Mouse (Mus musculus) heart, embryonic 16.5 days (tissue): ENCODE measurements around the gene Tmem41b. TPM values are rescaled to one million over a fixed set of nuclear protein-coding genes. Genes with fewer than 3 reads are reported as not detected.
"Not testable (repeated sequence)": the region's sequence is repeated elsewhere in the genome, so short reads cannot be mapped to it uniquely, and the experiment has no call there.

Experiments
- ATAC-seq: fragments of 200-750 bp; cut with Nextera tagmentation; replicated peaks from 2 replicates; pipeline ENCODE4 v1.8.0; 2017; ENCODE audit warnings: moderate number of reproducible peaks; ENCODE audit not compliant: insufficient read depth, low FRiP score; ENCODE audit errors: extremely low read depth
- H3K27ac ChIP-seq: fragments of 300-500 bp; sonication (generic); 2 replicates; pipeline ENCODE4 v1.5.1; 2014; ENCODE audit warnings: mild to moderate bottlenecking, low read length, control low read depth, moderate library complexity
- H3K27me3 ChIP-seq: fragments of 300-500 bp; sonication (generic); 2 replicates; pipeline ENCODE4 v1.6.1; 2014; ENCODE audit warnings: low read length, mixed read lengths; ENCODE audit not compliant: control insufficient read depth, insufficient read depth
- H3K36me3 ChIP-seq: fragments of 300-500 bp; sonication (generic); 2 replicates; pipeline ENCODE4 v1.6.1; 2014; ENCODE audit not compliant: control insufficient read depth, insufficient read depth
- H3K4me1 ChIP-seq: fragments of 300-500 bp; sonication (generic); 2 replicates; pipeline ENCODE4 v1.6.1; 2014; ENCODE audit warnings: low read length, mixed read lengths; ENCODE audit not compliant: control insufficient read depth, insufficient read depth
- H3K4me2 ChIP-seq: fragments of 300-500 bp; sonication (generic); 2 replicates; pipeline ENCODE4 v1.6.1; 2014; ENCODE audit warnings: low read depth, mild to moderate bottlenecking, control low read depth, low read length
- H3K4me3 ChIP-seq: fragments of 300-500 bp; sonication (generic); 2 replicates; pipeline ENCODE4 v1.5.1; 2014; ENCODE audit warnings: mild to moderate bottlenecking, control low read depth, low read length
- H3K9ac ChIP-seq: fragments of 300-500 bp; sonication (generic); 2 replicates; pipeline ENCODE4 v1.6.1; 2014; ENCODE audit warnings: low read length, control low read depth
- H3K9me3 ChIP-seq: fragments of 300-500 bp; sonication (generic); replicated peaks from 2 replicates; pipeline ENCODE4 v1.6.1; 2016; ENCODE audit warnings: low read length; ENCODE audit not compliant: control insufficient read depth
- WGBS: fragments of 180-500 bp; shearing (Covaris S2); extraction: QIAGEN DNeasy Blood & Tissue Kit; methylation state at CpG from one replicate; pipeline ENCODE4 v1.1.7; 2014; 5-methylcytosine and 5-hydroxymethylcytosine counted together
- polyA plus RNA-seq: library from polyadenylated mRNA; unstranded; fragments of >200 nt; fragmentation: Nextera tagmentation; extraction: Ambion mirVana; gene quantifications from 2 replicates; pipeline ENCODE4 v1.2.1, GENCODE M21; 2015

Tmem41b gene
- polyA plus RNA-seq: 44.0 and 50.6 TPM in 2 replicates

DNA sequence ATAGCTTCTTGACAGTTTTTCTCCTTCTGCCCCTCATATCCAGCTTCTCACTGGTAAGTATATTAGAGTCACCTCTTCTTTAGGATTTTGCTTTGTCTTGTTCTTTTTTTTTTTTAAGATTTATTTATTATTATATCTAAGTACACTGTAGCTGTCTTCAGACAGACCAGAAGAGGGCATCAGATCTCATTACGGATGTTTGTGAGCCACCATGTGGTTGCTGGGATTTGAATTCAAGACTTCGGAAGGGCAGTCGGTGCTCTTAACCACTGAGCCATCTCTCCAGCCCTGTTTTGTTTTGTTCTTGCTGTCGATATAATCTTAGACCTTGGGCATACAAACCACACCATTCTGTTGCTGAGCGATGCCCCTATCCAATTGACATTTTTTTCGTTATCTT lies at the start of gene Tmem41b:
Gene Tmem41b (minus strand): TSS at position 155 of the 400 bp plus-strand sequence.
- Histone ChIP-seq H3K4me2 (peak within 1 kb of the TSS; percentile 89), H3K9ac (peak within 1 kb of the TSS; percentile 81), H3K27ac (peak within 1 kb of the TSS; percentile 92), H3K4me3 (peak within 1 kb of the TSS; percentile 76)
- not testable (repeated sequence) for H3K36me3 ChIP-seq, ATAC-seq, H3K4me1 ChIP-seq, H3K9me3 ChIP-seq, H3K27me3 ChIP-seq
- WGBS: 36% methylated on average over 6 of the region's 6 CpGs

GRCm38 (mm10) chr7:110030342-110030741 lies 43.6 kb upstream of the Tmem41b start:
- Histone ChIP-seq H3K36me3 (peaks cover 19% of the 10 kb centered on the region), H3K9me3 (no peaks in the 10 kb centered on the region), H3K9ac (no peak overlapping the region), H3K4me1 (peaks cover 6% of the 10 kb centered on the region; the same call in 1 of the 2 replicates), H3K4me3 (no peak overlapping the region), H3K27me3 (no peaks in the 10 kb centered on the region), H3K27ac (no peak overlapping the region), H3K4me2 (no peak overlapping the region)
- ATAC-seq: no peak
- WGBS: 67% methylated on average over 3 of the region's 3 CpGs

DNA sequence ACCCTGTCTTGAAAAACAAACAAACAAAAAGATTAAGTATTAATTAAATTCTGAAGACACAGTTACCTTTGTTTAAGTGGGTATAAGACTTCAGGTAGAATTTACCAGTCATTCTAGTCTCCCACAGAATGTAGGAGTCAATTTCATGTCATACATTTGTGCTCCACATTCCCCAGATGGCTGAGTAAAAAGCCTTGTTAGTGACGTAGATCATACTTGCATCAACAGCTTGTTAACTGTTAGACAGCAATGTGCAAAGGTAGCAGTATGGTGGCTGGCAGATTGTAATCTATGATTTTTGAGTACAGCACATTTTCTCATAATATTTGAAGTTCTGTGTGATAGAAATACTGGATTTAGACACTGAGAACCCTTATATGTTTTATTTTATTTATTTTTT lies 42.1 kb upstream of the Tmem41b start:
- ATAC-seq: no peak

DNA sequence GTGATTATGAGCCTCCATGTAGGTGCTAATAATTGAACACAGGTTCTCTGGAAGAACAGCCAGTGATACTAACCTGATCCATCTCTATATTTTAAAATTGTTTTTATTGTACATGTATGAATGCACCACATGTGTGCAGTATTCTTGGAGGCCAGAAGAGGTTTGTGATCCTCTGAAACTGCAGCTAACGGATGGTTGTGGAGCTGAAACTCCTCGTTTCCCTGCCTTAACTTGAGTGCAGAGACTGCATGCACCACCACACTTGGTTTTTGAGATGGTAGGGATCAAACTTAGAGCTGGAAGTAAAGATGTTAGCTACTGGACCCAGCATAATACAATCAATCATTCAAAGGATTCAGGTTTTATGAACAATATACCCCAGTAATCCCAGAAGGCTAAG lies 39.9 kb upstream of the Tmem41b start:
- Histone ChIP-seq H3K27ac (no peak overlapping the region), H3K36me3 (peaks cover 16% of the 10 kb centered on the region), H3K4me3 (no peak overlapping the region), H3K4me2 (no peak overlapping the region), H3K9ac (no peak overlapping the region), H3K4me1 (no peaks in the 10 kb centered on the region), H3K9me3 (no peaks in the 10 kb centered on the region), H3K27me3 (no peaks in the 10 kb centered on the region)
- no peak for ATAC-seq
- 70% methylated on average over 2 of the region's 2 CpGs for WGBS

More for the DNA sequence above, 42.1 kb upstream of the Tmem41b start:
- H3K27me3 ChIP-seq: no peaks in the 10 kb centered on the region
- H3K4me2 ChIP-seq: no peak overlapping the region
- H3K27ac ChIP-seq: no peak overlapping the region
- H3K4me3 ChIP-seq: no peak overlapping the region
- no peaks in the 10 kb centered on the region for H3K4me1 ChIP-seq
- H3K36me3 ChIP-seq: peaks cover 24% of the 10 kb centered on the region
- H3K9me3 ChIP-seq: no peaks in the 10 kb centered on the region
- no peak overlapping the region for H3K9ac ChIP-seq
- 72% methylated on average over 1 of the region's 1 CpGs for WGBS

DNA sequence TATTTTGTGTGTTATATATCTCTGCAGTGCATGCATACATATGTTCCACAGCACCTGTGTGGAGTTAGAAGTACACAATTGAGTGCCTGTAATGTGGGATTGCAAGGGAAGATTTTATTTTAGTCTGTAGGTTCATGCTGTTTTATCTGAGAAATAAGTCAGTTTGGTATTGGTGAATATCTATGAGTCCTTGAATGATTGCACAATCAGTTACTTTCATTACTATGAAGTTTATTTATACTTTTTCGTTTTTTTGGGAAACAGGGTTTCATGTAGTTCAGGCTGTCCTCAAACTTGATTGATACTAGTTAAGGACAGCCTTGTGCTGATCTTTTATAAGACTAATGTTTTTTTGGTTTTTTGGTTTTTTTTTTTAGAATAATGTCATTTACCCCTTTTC lies 36.8 kb upstream of the Tmem41b start:
- WGBS: 94% methylated on average over 1 of the region's 1 CpGs
- no peak for ATAC-seq
- Histone ChIP-seq H3K36me3 (peaks cover 5% of the 10 kb centered on the region; the same call in 1 of the 2 replicates), H3K9ac (no peak overlapping the region), H3K4me2 (no peak overlapping the region), H3K4me1 (peaks cover 10% of the 10 kb centered on the region), H3K4me3 (no peak overlapping the region), H3K27ac (no peak overlapping the region), H3K9me3 (no peaks in the 10 kb centered on the region), H3K27me3 (no peaks in the 10 kb centered on the region)

GRCm38 (mm10) chr7:110018631-110019482 lies 32.1 kb upstream of the Tmem41b start:
- H3K36me3 ChIP-seq: no peaks in the 10 kb centered on the region
- peak overlapping the region; percentile 95 for H3K9ac ChIP-seq
- WGBS: under 1% methylated on average over 42 of the region's 42 CpGs
- peak; percentile 73 for ATAC-seq
- H3K4me1 ChIP-seq: peaks cover 10% of the 10 kb centered on the region
- H3K27me3 ChIP-seq: no peaks in the 10 kb centered on the region
- H3K9me3 ChIP-seq: no peaks in the 10 kb centered on the region
- H3K4me3 ChIP-seq: peak overlapping the region; percentile 98
- H3K27ac ChIP-seq: peak overlapping the region; percentile 88
- H3K4me2 ChIP-seq: peak overlapping the region; percentile 65

GRCm38 (mm10) chr7:110018117-110018630 lies 31.4 kb upstream of the Tmem41b start, which contains the start of gene Ipo7:
Gene Ipo7, plus strand, starts transcription at chr7:110018274.
- ATAC-seq: peak; percentile 98
- Histone ChIP-seq H3K27ac (peak within 1 kb of the TSS; percentile 88), H3K27me3 (no peaks in the 10 kb centered on the region), H3K4me2 (peak within 1 kb of the TSS; percentile 65), H3K4me3 (peak within 1 kb of the TSS; percentile 98), H3K9ac (peak within 1 kb of the TSS; percentile 95), H3K36me3 (no peaks in the 10 kb centered on the region), H3K4me1 (peaks cover 10% of the 10 kb centered on the region), H3K9me3 (no peaks in the 10 kb centered on the region)
- under 1% methylated on average over 48 of the region's 48 CpGs for WGBS

GRCm38 (mm10) chr7:110014272-110014671 lies 27.5 kb upstream of the Tmem41b start:
- no peak for ATAC-seq
- 69% methylated on average over 5 of the region's 5 CpGs for WGBS
- H3K4me1 ChIP-seq: no peaks in the 10 kb centered on the region
- no peaks in the 10 kb centered on the region for H3K36me3 ChIP-seq
- no peak overlapping the region for H3K4me3 ChIP-seq
- H3K9me3 ChIP-seq: no peaks in the 10 kb centered on the region
- H3K27ac ChIP-seq: no peak overlapping the region
- H3K9ac ChIP-seq: no peak overlapping the region
- no peak overlapping the region for H3K4me2 ChIP-seq
- no peaks in the 10 kb centered on the region for H3K27me3 ChIP-seq

GRCm38 (mm10) chr7:110011417-110011816 lies 24.7 kb upstream of the Tmem41b start:
- Histone ChIP-seq H3K36me3 (no peaks in the 10 kb centered on the region), H3K4me1 (no peaks in the 10 kb centered on the region), H3K27me3 (no peaks in the 10 kb centered on the region), H3K4me2 (no peak overlapping the region), H3K4me3 (no peak overlapping the region), H3K9me3 (no peaks in the 10 kb centered on the region), H3K9ac (no peak overlapping the region), H3K27ac (no peak overlapping the region)
- 61% methylated on average over 1 of the region's 1 CpGs for WGBS
- no peak for ATAC-seq
